Mouse (Mus musculus) G1E (cell line): ENCODE results near the gene Hsd17b1.

Source experiments
- CTCF ChIP-seq: IDR thresholded peaks from 2 replicates; pipeline ENCODE4 v1.5.1; 2012; ENCODE audit warnings: low read depth, low read length, inconsistent platforms, mixed read lengths
- GATA1 ChIP-seq: IDR thresholded peaks from 2 replicates; pipeline ENCODE4 v1.6.1; 2012; ENCODE audit warnings: borderline replicate concordance, low read length, inconsistent platforms, mixed read lengths
- GATA2 ChIP-seq: IDR thresholded peaks from 2 replicates; pipeline ENCODE4 v1.6.1; 2012; ENCODE audit warnings: low read depth, low read length, inconsistent platforms, borderline replicate concordance
- POLR2AphosphoS5 ChIP-seq: IDR thresholded peaks from 2 replicates; pipeline ENCODE4 v1.6.1; 2012; ENCODE audit warnings: low read depth, low read length, inconsistent platforms; ENCODE audit not compliant: insufficient replicate concordance
- TAL1 ChIP-seq: conservative IDR thresholded peaks from 2 replicates; pipeline ENCODE4 v1.6.1; 2012; ENCODE audit warnings: low read depth, low read length, inconsistent platforms, mixed read lengths

DNA sequence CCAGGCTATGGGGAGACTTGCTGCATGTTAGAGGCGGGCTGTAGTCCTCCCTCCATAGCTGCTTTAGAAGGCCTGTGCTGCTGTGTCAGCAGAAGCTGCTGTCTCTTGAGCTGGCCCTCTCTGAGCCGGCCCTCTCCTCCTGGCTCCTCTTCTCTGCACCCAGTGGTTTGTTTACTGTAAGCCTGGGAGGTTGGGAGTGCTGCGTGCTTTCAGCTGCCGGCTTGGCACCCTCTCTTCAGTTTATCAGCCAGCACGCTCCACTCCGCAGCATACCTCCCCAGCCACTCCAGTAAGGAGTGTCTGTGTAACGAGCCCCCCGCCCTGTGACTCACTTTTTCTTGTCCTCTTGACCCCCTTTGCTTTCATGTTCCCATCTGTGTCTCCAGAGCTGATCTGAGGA, 21.3 kb upstream of the Hsd17b1 start:
- TF ChIP-seq CTCF (no peak), GATA2 (no peak), GATA1 (no peak), TAL1 (no peak), POLR2AphosphoS5 (no peak)
